Mouse (Mus musculus): ENCODE data around the gene Ifnar2. TPM values are rescaled to one million over a fixed set of nuclear protein-coding genes. Genes with fewer than 3 reads are reported as not detected.

Ifnar2 gene
- polyA plus RNA-seq, 1 experiment from 2014 or later = 75.5 TPM

GRCm38 (mm10) chr16:91381606-91382005 is 9.0 kb downstream of the Ifnar2 start:
- Histone ChIP-seq H3K4me2 (replicated peaks; ENCODE audit: low read depth) (peak overlapping the region; percentile 24), H3K36me3 (ENCODE audit: control insufficient read depth, insufficient read depth) (0 out of 2 replicates have a peak, but pooled peaks cover 9% of the 10 kb centered on the region), H3K9ac (ENCODE audit: low read depth, low read length) (no peak overlapping the region), H3K4me3 (ENCODE audit: low read depth, low read length) (no peak overlapping the region), H3K9me3 (ENCODE audit: control insufficient read depth) (no peaks in the 10 kb centered on the region), H3K27me3 (replicated peaks; ENCODE audit: control insufficient read depth, insufficient read depth, low read length) (no peaks in the 10 kb centered on the region), H3K4me1 (replicated peaks; ENCODE audit: control insufficient read depth, insufficient read depth, low read length) (no peaks in the 10 kb centered on the region; the same call in 1 of the 2 replicates), H3K27ac (ENCODE audit: low read depth, low read length) (peak overlapping the region; percentile 41)
- no peak for TF ChIP-seq CTCF (IDR thresholded peaks at IDR 0.05; ENCODE audit: low read depth)
- 85% methylated on average over 4 of the region's 4 CpGs for WGBS
- ATAC-seq = no peak

- 0 out of 2 replicates have a peak overlapping the region, but pooled peaks have one; percentile 41 for H3K27ac ChIP-seq (ENCODE audit: low read depth, low read length)
- WGBS = 77% methylated on average over 9 of the region's 9 CpGs
- H3K27me3 ChIP-seq (replicated peaks; ENCODE audit: control insufficient read depth, insufficient read depth, low read length) = no peaks in the 10 kb centered on the region
- no peak overlapping the region for H3K4me3 ChIP-seq (ENCODE audit: low read depth, low read length)
- H3K9me3 ChIP-seq (ENCODE audit: control insufficient read depth) = no peaks in the 10 kb centered on the region
- peak overlapping the region; percentile 24 for H3K4me2 ChIP-seq (replicated peaks; ENCODE audit: low read depth)
- H3K36me3 ChIP-seq (ENCODE audit: control insufficient read depth, insufficient read depth) = 0 out of 2 replicates have a peak, but pooled peaks cover 9% of the 10 kb centered on the region
- H3K9ac ChIP-seq (ENCODE audit: low read depth, low read length) = no peak overlapping the region
- TF ChIP-seq CTCF (IDR thresholded peaks at IDR 0.05; ENCODE audit: low read depth) = no peak
- peak; percentile 54; the same call in 1 of the 2 replicates for ATAC-seq
- H3K4me1 ChIP-seq (replicated peaks; ENCODE audit: control insufficient read depth, insufficient read depth, low read length) = no peaks in the 10 kb centered on the region; the same call in 1 of the 2 replicates
Measured at GRCm38 (mm10) chr16:91382261-91382790, 9.7 kb downstream of the Ifnar2 start.

GRCm38 (mm10) chr16:91384221-91384620 is 11.6 kb downstream of the Ifnar2 start:
- TF ChIP-seq CTCF (IDR thresholded peaks at IDR 0.05; ENCODE audit: low read depth) = no peak
- Histone ChIP-seq H3K27ac (ENCODE audit: low read depth, low read length) (no peak overlapping the region), H3K4me1 (replicated peaks; ENCODE audit: control insufficient read depth, insufficient read depth, low read length) (no peaks in the 10 kb centered on the region; the same call in 1 of the 2 replicates), H3K9me3 (ENCODE audit: control insufficient read depth) (no peaks in the 10 kb centered on the region), H3K9ac (ENCODE audit: low read depth, low read length) (no peak overlapping the region), H3K27me3 (replicated peaks; ENCODE audit: control insufficient read depth, insufficient read depth, low read length) (no peaks in the 10 kb centered on the region), H3K36me3 (ENCODE audit: control insufficient read depth, insufficient read depth) (peaks cover 21% of the 10 kb centered on the region), H3K4me3 (ENCODE audit: low read depth, low read length) (no peak overlapping the region), H3K4me2 (replicated peaks; ENCODE audit: low read depth) (no peak overlapping the region)
- 82% methylated on average over 4 of the region's 4 CpGs for WGBS
- ATAC-seq = no peak

GRCm38 (mm10) chr16:91385621-91386020 is 13.0 kb downstream of the Ifnar2 start:
- TF ChIP-seq CTCF (IDR thresholded peaks at IDR 0.05; ENCODE audit: low read depth) = 0 out of 2 replicates have a peak, but pooled peaks have one; percentile 34
- H3K4me1 ChIP-seq (replicated peaks; ENCODE audit: control insufficient read depth, insufficient read depth, low read length) = no peaks in the 10 kb centered on the region
- H3K27ac ChIP-seq (ENCODE audit: low read depth, low read length) = peak overlapping the region; percentile 62; the same call in 1 of the 2 replicates
- H3K9ac ChIP-seq (ENCODE audit: low read depth, low read length) = no peak overlapping the region
- peaks cover 28% of the 10 kb centered on the region for H3K36me3 ChIP-seq (ENCODE audit: control insufficient read depth, insufficient read depth)
- peak overlapping the region; percentile 30; the same call in 1 of the 2 replicates for H3K4me2 ChIP-seq (replicated peaks; ENCODE audit: low read depth)
- WGBS = 31% methylated on average over 10 of the region's 10 CpGs
- no peak overlapping the region for H3K4me3 ChIP-seq (ENCODE audit: low read depth, low read length)
- 0 out of 2 replicates have a peak, but pooled peaks cover 5% of the 10 kb centered on the region for H3K9me3 ChIP-seq (ENCODE audit: control insufficient read depth)
- no peaks in the 10 kb centered on the region for H3K27me3 ChIP-seq (replicated peaks; ENCODE audit: control insufficient read depth, insufficient read depth, low read length)
- ATAC-seq = no peak

GRCm38 (mm10) chr16:91386419-91387120 is 14.0 kb downstream of the Ifnar2 start:
- no peak for TF ChIP-seq CTCF (IDR thresholded peaks at IDR 0.05; ENCODE audit: low read depth)
- 87% methylated on average over 10 of the region's 10 CpGs for WGBS
- ATAC-seq = no peak

GRCm38 (mm10) chr16:91387121-91387486 is 14.5 kb downstream of the Ifnar2 start:
- TF ChIP-seq CTCF (IDR thresholded peaks at IDR 0.05; ENCODE audit: low read depth) = no peak
- Histone ChIP-seq H3K9ac (ENCODE audit: low read depth, low read length) (no peak overlapping the region), H3K27me3 (replicated peaks; ENCODE audit: control insufficient read depth, insufficient read depth, low read length) (no peaks in the 10 kb centered on the region), H3K9me3 (ENCODE audit: control insufficient read depth) (0 out of 2 replicates have a peak, but pooled peaks cover 5% of the 10 kb centered on the region), H3K27ac (ENCODE audit: low read depth, low read length) (no peak overlapping the region), H3K4me2 (replicated peaks; ENCODE audit: low read depth) (no peak overlapping the region), H3K4me3 (ENCODE audit: low read depth, low read length) (no peak overlapping the region), H3K4me1 (replicated peaks; ENCODE audit: control insufficient read depth, insufficient read depth, low read length) (no peaks in the 10 kb centered on the region), H3K36me3 (ENCODE audit: control insufficient read depth, insufficient read depth) (peaks cover 34% of the 10 kb centered on the region)
- no peak for ATAC-seq
- WGBS = 89% methylated on average over 3 of the region's 3 CpGs

More at GRCm38 (mm10) chr16:91386419-91387120, 14.0 kb downstream of the Ifnar2 start:
- Histone ChIP-seq H3K4me3 (ENCODE audit: low read depth, low read length) (no peak overlapping the region), H3K9ac (ENCODE audit: low read depth, low read length) (no peak overlapping the region), H3K36me3 (ENCODE audit: control insufficient read depth, insufficient read depth) (peaks cover 29% of the 10 kb centered on the region), H3K4me2 (replicated peaks; ENCODE audit: low read depth) (no peak overlapping the region), H3K27me3 (replicated peaks; ENCODE audit: control insufficient read depth, insufficient read depth, low read length) (no peaks in the 10 kb centered on the region), H3K4me1 (replicated peaks; ENCODE audit: control insufficient read depth, insufficient read depth, low read length) (no peaks in the 10 kb centered on the region), H3K27ac (ENCODE audit: low read depth, low read length) (no peak overlapping the region), H3K9me3 (ENCODE audit: control insufficient read depth) (0 out of 2 replicates have a peak, but pooled peaks cover 5% of the 10 kb centered on the region)

Measured in intestine, postnatal 0 days (tissue).